Mouse (Mus musculus): ENCODE results near the gene Tsr3.

DNA sequence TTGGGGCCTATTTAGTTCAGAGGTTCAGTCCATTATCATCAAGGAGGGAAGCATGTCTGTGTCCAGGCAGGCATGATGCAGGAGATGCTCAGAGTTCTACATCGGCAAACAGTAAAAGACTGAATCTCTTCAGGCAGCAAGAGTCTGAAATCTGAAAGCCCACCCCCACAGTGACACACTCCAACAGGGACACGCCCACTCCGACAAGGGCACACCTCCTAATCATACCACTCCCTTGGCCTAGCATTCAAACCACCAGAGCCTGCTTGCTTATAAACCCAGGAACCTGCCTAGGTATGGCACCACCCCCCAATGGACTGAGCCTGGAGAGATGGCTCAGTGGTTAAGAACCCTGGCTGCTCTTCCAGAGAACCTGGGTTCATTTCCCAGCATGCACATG, 24.5 kb upstream of the Tsr3 start:
- TF ChIP-seq CTCF (IDR thresholded peaks at IDR 0.05; ENCODE audit: borderline replicate concordance, extremely low read depth, insufficient read depth, insufficient read length) (no peak), POLR2A (IDR thresholded peaks at IDR 0.05; ENCODE audit: borderline replicate concordance, extremely low read depth, insufficient read depth, insufficient read length, poor library complexity, severe bottlenecking) (no peak)

Measured in brain, embryonic 14.5 days (tissue).